In the genomic region with DNA sequence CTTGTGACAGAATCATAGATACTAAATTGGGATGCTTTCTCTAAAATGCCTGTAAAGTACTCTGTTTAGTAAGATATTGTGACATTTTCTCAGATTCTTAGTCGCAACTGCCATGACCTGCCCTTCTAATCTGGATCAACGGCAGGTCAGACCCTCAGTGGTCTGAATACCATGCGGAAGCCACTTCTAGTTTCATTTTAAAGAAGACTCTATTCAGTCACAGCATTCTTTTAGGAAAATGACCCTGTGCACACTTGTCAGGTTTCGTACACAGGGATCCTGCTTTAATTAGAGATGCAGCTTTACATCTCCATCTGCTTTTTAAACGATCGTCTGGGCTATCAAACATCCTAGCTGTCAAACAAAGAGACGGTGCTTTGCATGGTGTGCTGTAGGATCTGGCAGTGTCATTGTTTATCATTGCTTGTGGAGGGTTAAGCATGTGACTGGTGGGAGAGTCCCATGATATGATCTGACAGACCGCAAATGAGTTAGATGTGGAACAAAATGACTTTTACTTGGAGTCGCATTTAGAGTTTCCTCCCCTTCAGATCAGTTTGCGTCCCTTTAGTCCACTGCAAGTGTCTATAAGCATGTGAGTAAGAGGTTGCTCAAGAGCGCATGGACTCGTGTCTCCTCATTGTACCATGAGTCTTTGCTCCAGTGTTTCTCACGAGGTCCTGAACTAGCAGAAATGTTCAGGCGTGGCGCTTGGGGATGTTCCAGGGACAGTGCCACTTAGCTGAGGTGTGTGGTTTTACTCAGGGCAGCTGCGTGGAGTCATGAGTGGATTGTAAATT, we compare ENCODE assay signal across 10 mouse cellular contexts. TPM values are rescaled to one million over a fixed set of nuclear protein-coding genes. Genes with fewer than 3 reads are reported as not detected.
DNase-seq lines count a peak whose midpoint lies in the region; ATAC-seq and TF ChIP-seq lines count a peak whose summit lies in the region.
"Had no signal": no experiment of that assay in that cellular context is flagged by ENCODE, and none has a peak within 500 bp of the region (broad histone marks: within the 10 kb centered on the region; RNA-seq: fewer than 3 reads in every experiment).

No protein-coding gene starts in this region.

- peaks cover 18% of the 10 kb centered on the region for H3K36me3 ChIP-seq in forebrain, postnatal 0 days (ENCODE audit: insufficient read depth)
- H3K36me3 ChIP-seq in intestine, embryonic 16.5 days (ENCODE audit: control insufficient read depth, insufficient read depth, low read length) = no peaks in the 10 kb centered on the region

- DNase-seq in layer of hippocampus, adult 2 months (ENCODE audit: low spot score in 2 of 2) = no peak
- DNase-seq in layer of hippocampus, adult 8-10 months (ENCODE audit: low spot score in 2 of 2) = no peak
- DNase-seq in MEL-GATA-1-ER (ENCODE audit: extremely low read depth, low read depth) = peak; percentile 54
- DNase-seq in forebrain, postnatal 0 days = no peak
- DNase-seq in right cerebral cortex, adult 18-20 months = no peak
- DNase-seq in layer of hippocampus, adult 9-10 months (ENCODE audit: low spot score) = no peak
- DNase-seq: adrenal gland, adult 2 months had no signal

- H3K9ac ChIP-seq in forebrain, postnatal 0 days = peak overlapping the region; percentile 39
- H3K9ac ChIP-seq in intestine, embryonic 16.5 days (ENCODE audit: low read depth, low read length) = no peak overlapping the region

- peaks cover 22% of the 10 kb centered on the region for H3K4me1 ChIP-seq in forebrain, postnatal 0 days (ENCODE audit: insufficient read depth)
- H3K4me1 ChIP-seq in intestine, embryonic 16.5 days (ENCODE audit: control insufficient read depth, insufficient read depth, low read length) = peaks cover 15% of the 10 kb centered on the region

- H3K9me3 ChIP-seq in forebrain, postnatal 0 days (ENCODE audit: low read length) = no peaks in the 10 kb centered on the region
- H3K9me3 ChIP-seq in intestine, embryonic 16.5 days (ENCODE audit: control insufficient read depth, low read length) = no peaks in the 10 kb centered on the region

- TF ChIP-seq CTCF in layer of hippocampus, adult 2 months (conservative IDR thresholded peaks at IDR 0.05) = no peak
- no peak for TF ChIP-seq CTCF in forebrain, postnatal 0 days (IDR thresholded peaks at IDR 0.05; ENCODE audit: low read depth)

- peak overlapping the region; percentile 99 for H3K27ac ChIP-seq in layer of hippocampus, adult 2 months
- H3K27ac ChIP-seq in forebrain, postnatal 0 days (ENCODE audit: low read depth, low read length) = no peak overlapping the region
- H3K27ac ChIP-seq in intestine, embryonic 16.5 days (ENCODE audit: low read length) = no peak overlapping the region

- WGBS in forebrain, postnatal 0 days = 56% methylated on average over 16 of the region's 16 CpGs
- 64% methylated on average over 16 of the region's 16 CpGs for WGBS in intestine, embryonic 16.5 days

- H3K27me3 ChIP-seq in forebrain, postnatal 0 days (ENCODE audit: insufficient read depth, low read length) = no peaks in the 10 kb centered on the region
- no peaks in the 10 kb centered on the region for H3K27me3 ChIP-seq in intestine, embryonic 16.5 days (replicated peaks; ENCODE audit: control insufficient read depth, insufficient read depth, low read length)

- H3K4me3 ChIP-seq in layer of hippocampus, adult 2 months = peak overlapping the region; percentile 69
- no peak overlapping the region for H3K4me3 ChIP-seq in forebrain, postnatal 0 days (ENCODE audit: low read depth, low read length)
- H3K4me3 ChIP-seq in intestine, embryonic 16.5 days (ENCODE audit: low read length) = no peak overlapping the region

- H3K4me2 ChIP-seq in forebrain, postnatal 0 days (ENCODE audit: low read depth) = peak overlapping the region; percentile 10; the same call in 1 of the 2 replicates
- H3K4me2 ChIP-seq in intestine, embryonic 16.5 days (ENCODE audit: low read depth, low read length) = no peak overlapping the region

- no peak for ATAC-seq in forebrain, postnatal 0 days
- peak; percentile 57 for ATAC-seq in megakaryocyte-erythroid progenitor cell, adult 5-6 weeks (replicated peaks; ENCODE audit: low FRiP score, low TSS enrichment, poor library complexity, severe bottlenecking)
- no peak for ATAC-seq in intestine, embryonic 16.5 days

RNA-seq across cellular contexts. Expression of gene Cipc, which starts 3.5 kb away (rescaled TPM):
- total RNA-seq in layer of hippocampus, adult 2 months (2021) = 10 to 100 TPM; 73.4 to 83.6 TPM
- total RNA-seq in layer of hippocampus, adult 8-10 months (2022) = 10 to 100 TPM; 70.7 to 89.0 (median 86.1) TPM
- total RNA-seq in forebrain, postnatal 0 days (2014; rRNA removed) = 53.1 and 62.9 TPM in 2 replicates
- polyA plus RNA-seq in forebrain, postnatal 0 days (2015; fragmentation: Nextera tagmentation; extraction: Ambion mirVana) = 28.4 and 38.1 TPM in 2 replicates
- total RNA-seq in megakaryocyte-erythroid progenitor cell, adult 5-6 weeks (2014; fragmentation: Nextera tagmentation) = 29.2 and 35.6 TPM in 2 replicates
- total RNA-seq in megakaryocyte-erythroid progenitor cell, adult 5-6 weeks (2017) = 22.0 and 23.0 TPM in 2 replicates
- 7.9 and 9.5 TPM in 2 replicates for polyA plus RNA-seq in intestine, embryonic 16.5 days (2015; fragmentation: Nextera tagmentation; extraction: Ambion mirVana)

RNA-seq across cellular contexts. Expression of gene Zdhhc22, which starts 39.9 kb away (rescaled TPM):
- total RNA-seq in layer of hippocampus, adult 2 months (2021) = 1 to 10 TPM; 8.6 to 9.0 TPM
- total RNA-seq in layer of hippocampus, adult 8-10 months (2022) = 10 to 100 TPM; 12.3 to 18.3 (median 13.7) TPM
- 10.7 and 12.5 TPM in 2 replicates for total RNA-seq in forebrain, postnatal 0 days (2014; rRNA removed)
- polyA plus RNA-seq in forebrain, postnatal 0 days (2015; fragmentation: Nextera tagmentation; extraction: Ambion mirVana) = 12.3 and 21.7 TPM in 2 replicates
- not detected in 2 replicates for total RNA-seq in megakaryocyte-erythroid progenitor cell, adult 5-6 weeks (2014; fragmentation: Nextera tagmentation)
- total RNA-seq in megakaryocyte-erythroid progenitor cell, adult 5-6 weeks (2017) = not detected in 2 replicates
- 0.23 and 0.28 TPM in 2 replicates for polyA plus RNA-seq in intestine, embryonic 16.5 days (2015; fragmentation: Nextera tagmentation; extraction: Ambion mirVana)
- total RNA-seq: hematopoietic stem cell, adult 5-6 weeks had no signal

Comparison
In these comparisons a context has a peak if more than half of its experiments do, and no peak if none do; other contexts are left out.
1. RNA of gene Zdhhc22, which starts 39.9 kb away (total RNA-seq): 12.3 to 18.3 TPM in layer of hippocampus, adult 8-10 months, 10.7 to 12.5 TPM in forebrain, postnatal 0 days and 8.6 to 9.0 TPM in layer of hippocampus, adult 2 months; not detected in megakaryocyte-erythroid progenitor cell, adult 5-6 weeks; every median in the first group is over 4 times any median in the second.